Mouse (Mus musculus): Measurements from ENCODE around the gene Ceacam13. TPM values are rescaled to one million over a fixed set of nuclear protein-coding genes. Genes with fewer than 3 reads are reported as not detected.
"Not testable (repeated sequence)": the region's sequence is repeated elsewhere in the genome, so short reads cannot be mapped to it uniquely, and the experiment has no call there.

Ceacam13 gene
- polyA plus RNA-seq (2016; fragmentation: Nextera tagmentation; extraction: Ambion mirVana): not detected in 2 replicates

GRCm38 (mm10) chr7:18009589-18009988, at the start of gene Ceacam13:
TSS of gene Ceacam13 (plus strand) at chr7:18009889.
- no peak within 1 kb of the TSS for H3K4me3 ChIP-seq

DNA sequence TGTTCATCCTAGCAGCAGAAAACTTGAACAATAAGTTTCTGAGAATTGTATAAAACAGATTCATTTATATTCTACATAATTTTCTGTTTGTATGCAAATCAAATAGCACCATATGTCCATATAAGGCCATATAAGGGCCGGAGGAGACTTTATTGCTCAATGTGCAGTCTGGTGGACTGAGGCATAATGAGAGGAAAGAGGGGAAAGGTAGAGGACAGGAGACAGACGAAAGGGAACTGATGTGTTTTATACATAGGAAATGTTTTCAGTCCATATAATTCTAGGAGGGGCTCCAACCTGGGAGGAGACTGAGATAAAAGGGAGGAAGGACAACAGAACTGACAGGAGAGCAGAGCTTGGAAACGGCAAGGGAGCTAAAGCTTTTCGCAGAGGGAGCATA, 37.9 kb upstream of the Ceacam13 start, which contains the start of gene Ceacam11:
TSS of gene Ceacam11 (plus strand) at position 301 of the 400 bp plus-strand sequence.
- Histone ChIP-seq H3K27me3 (ENCODE audit: low read depth, poor library complexity, severe bottlenecking) (no peaks in the 10 kb centered on the region), H3K4me3 (no peak within 1 kb of the TSS), H3K36me3 (no peaks in the 10 kb centered on the region), H3K4me1 (no peaks in the 10 kb centered on the region), H3K9me3 (replicated peaks) (peaks cover 14% of the 10 kb centered on the region; the same call in 1 of the 2 replicates), H3K27ac (no peak within 1 kb of the TSS)
- WGBS: 85% methylated on average over 4 of the region's 4 CpGs
- DNase-seq (ENCODE audit: low spot score): no peak

More at GRCm38 (mm10) chr7:18009589-18009988, at the start of gene Ceacam13:
- Histone ChIP-seq H3K27ac (no peak within 1 kb of the TSS), H3K4me1 (no peaks in the 10 kb centered on the region), H3K9me3 (replicated peaks) (peaks cover 10% of the 10 kb centered on the region), H3K27me3 (ENCODE audit: low read depth, poor library complexity, severe bottlenecking) (no peaks in the 10 kb centered on the region), H3K36me3 (no peaks in the 10 kb centered on the region)
- DNase-seq (ENCODE audit: low spot score): no peak
- WGBS: 86% methylated on average over 4 of the region's 4 CpGs

DNA sequence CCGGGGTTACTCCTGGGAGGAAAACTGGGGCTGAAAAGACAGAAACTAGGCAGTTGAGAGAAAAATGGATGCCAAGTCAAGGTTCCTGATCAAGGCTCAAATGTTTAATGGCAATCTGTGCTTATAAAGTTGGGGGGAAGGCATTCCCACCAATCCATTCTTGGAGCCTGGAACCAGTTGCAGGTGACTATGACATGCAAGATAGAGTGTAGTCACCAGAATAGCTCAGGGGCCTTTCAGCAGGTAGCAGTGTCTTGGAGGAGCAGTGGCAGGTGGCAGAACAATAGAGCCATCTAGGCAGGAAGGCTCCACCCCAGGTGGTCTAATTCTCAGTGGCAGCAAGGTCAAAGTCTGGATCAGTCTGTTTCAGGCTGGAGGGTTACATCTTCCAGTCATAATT, 8.6 kb upstream of the Ceacam13 start:
- WGBS: 90% methylated on average over 1 of the region's 1 CpGs

GRCm38 (mm10) chr7:18065629-18066028, 55.9 kb downstream of the Ceacam13 start, which contains the start of gene Ceacam12:
TSS of gene Ceacam12 (plus strand) at chr7:18065929.
- Histone ChIP-seq H3K4me1 (no peaks in the 10 kb centered on the region), H3K4me3 (no peak within 1 kb of the TSS), H3K27ac (no peak within 1 kb of the TSS), H3K27me3 (ENCODE audit: low read depth, poor library complexity, severe bottlenecking) (no peaks in the 10 kb centered on the region), H3K9me3 (replicated peaks) (peaks cover 13% of the 10 kb centered on the region), H3K36me3 (no peaks in the 10 kb centered on the region)
- no peak for DNase-seq (ENCODE audit: low spot score)
- 74% methylated on average over 1 of the region's 1 CpGs for WGBS

More for the DNA sequence above, 8.6 kb upstream of the Ceacam13 start:
- not testable (repeated sequence) for DNase-seq (ENCODE audit: low spot score); H3K4me3 ChIP-seq; H3K27me3 ChIP-seq (ENCODE audit: low read depth, poor library complexity, severe bottlenecking); H3K4me1 ChIP-seq; H3K9me3 ChIP-seq (replicated peaks); H3K27ac ChIP-seq; H3K36me3 ChIP-seq

Small RNAs within 50 kb of the gene (microRNA-seq; reads per million reads assigned to microRNA genes)
- not detected for gene Gm22414

Other genes with a start within 250 kb of the Ceacam13 start
- not detected in 2 replicates for gene Ceacam14, start 197.3 kb upstream of the Ceacam13 start, polyA plus RNA-seq (2016; fragmentation: Nextera tagmentation; extraction: Ambion mirVana)
- gene Gm5155, start 138.1 kb upstream of the Ceacam13 start, polyA plus RNA-seq (2016; fragmentation: Nextera tagmentation; extraction: Ambion mirVana): not detected in 2 replicates
- gene Ceacam11, start 37.8 kb upstream of the Ceacam13 start, polyA plus RNA-seq (2016; fragmentation: Nextera tagmentation; extraction: Ambion mirVana): not detected in 2 replicates
- not detected in 2 replicates for gene Ceacam12, start 56.0 kb downstream of the Ceacam13 start, polyA plus RNA-seq (2016; fragmentation: Nextera tagmentation; extraction: Ambion mirVana)
- gene Igfl3, start 166.6 kb downstream of the Ceacam13 start, polyA plus RNA-seq (2016; fragmentation: Nextera tagmentation; extraction: Ambion mirVana): not detected in 2 replicates
- not detected in 2 replicates for gene Mill1, start 235.5 kb downstream of the Ceacam13 start, polyA plus RNA-seq (2016; fragmentation: Nextera tagmentation; extraction: Ambion mirVana)